Mouse (Mus musculus) brain, embryonic 14.5 days (tissue): ENCODE measurements around the gene Fam76a.

Source experiments
- CTCF ChIP-seq: fragments of 200-500 bp; IDR thresholded peaks from 2 replicates; pipeline ENCODE4 v1.5.1; 2012; ENCODE audit warnings: inconsistent platforms, mild to moderate bottlenecking, moderate library complexity, borderline replicate concordance; ENCODE audit not compliant: insufficient read depth, insufficient read length; ENCODE audit errors: extremely low read depth
- POLR2A ChIP-seq: fragments of 200-500 bp; IDR thresholded peaks from 2 replicates; pipeline ENCODE4 v1.6.1; 2012; ENCODE audit warnings: mild to moderate bottlenecking, inconsistent platforms, borderline replicate concordance; ENCODE audit not compliant: poor library complexity, insufficient read depth, insufficient read length, severe bottlenecking; ENCODE audit errors: extremely low read depth

GRCm38 (mm10) chr4:132949882-132950532 is 27.6 kb upstream of the Fam76a start:
- no peak for TF ChIP-seq CTCF
- no peak for TF ChIP-seq POLR2A
